Mouse (Mus musculus): ENCODE results near the gene Sectm1a.
"Not testable (repeated sequence)": the region's sequence is repeated elsewhere in the genome, so short reads cannot be mapped to it uniquely, and the experiment has no call there.

Gene Sectm1a

GRCm38 (mm10) chr11:121081120-121081519, at the start of gene Sectm1a:
Gene Sectm1a (minus strand): TSS chr11:121081220.
- peak in 1 of 2 experiments; percentile 38 for DNase-seq

GRCm38 (mm10) chr11:121129616-121130015, 48.6 kb upstream of the Sectm1a start:
- no peak for DNase-seq

GRCm38 (mm10) chr11:121127441-121127840, 46.4 kb upstream of the Sectm1a start:
- DNase-seq = no peak

GRCm38 (mm10) chr11:121126395-121126794, 45.4 kb upstream of the Sectm1a start:
- DNase-seq = peak in 1 of 2 experiments; percentile 45

- DNase-seq = no peak
Measured at GRCm38 (mm10) chr11:121125522-121126172, 44.6 kb upstream of the Sectm1a start.

GRCm38 (mm10) chr11:121123438-121123837, 42.4 kb upstream of the Sectm1a start:
- no peak for DNase-seq

- DNase-seq = no peak
Measured at GRCm38 (mm10) chr11:121122024-121122670, 41.1 kb upstream of the Sectm1a start.

GRCm38 (mm10) chr11:121121151-121121550, 40.1 kb upstream of the Sectm1a start:
- DNase-seq = no peak

GRCm38 (mm10) chr11:121118577-121118976, 37.6 kb upstream of the Sectm1a start, which contains the start of gene Tex19.2:
Gene Tex19.2 (minus strand): TSS chr11:121118677.
- no peak for DNase-seq

- DNase-seq = no peak
Measured at GRCm38 (mm10) chr11:121118106-121118505, 37.1 kb upstream of the Sectm1a start.

- peak; percentile 51 to 64 for DNase-seq
Measured at GRCm38 (mm10) chr11:121112091-121112775, 31.2 kb upstream of the Sectm1a start.

GRCm38 (mm10) chr11:121111601-121112000, 30.6 kb upstream of the Sectm1a start:
- DNase-seq = no peak

- DNase-seq = no peak
Measured at GRCm38 (mm10) chr11:121111051-121111450, 30.0 kb upstream of the Sectm1a start.

GRCm38 (mm10) chr11:121109986-121110385, 29.0 kb upstream of the Sectm1a start:
- DNase-seq = peak; percentile 82 to 84

- DNase-seq = peak; percentile 51 to 64
Measured at GRCm38 (mm10) chr11:121108061-121108460, 27.0 kb upstream of the Sectm1a start.

- not testable (repeated sequence) for DNase-seq
Measured at GRCm38 (mm10) chr11:121107242-121107641, 26.2 kb upstream of the Sectm1a start.

GRCm38 (mm10) chr11:121101124-121101805, 20.2 kb upstream of the Sectm1a start:
- peak; percentile 42 to 76 for DNase-seq

GRCm38 (mm10) chr11:121100692-121101091, 19.7 kb upstream of the Sectm1a start:
- DNase-seq = peak; percentile 41 to 78

- DNase-seq = peak; percentile 43 to 83
Measured at GRCm38 (mm10) chr11:121099762-121100161, 18.7 kb upstream of the Sectm1a start.

GRCm38 (mm10) chr11:121092606-121093585, 11.9 kb upstream of the Sectm1a start:
- peak; percentile 37 to 44 for DNase-seq

GRCm38 (mm10) chr11:121090943-121091342, 9.9 kb upstream of the Sectm1a start:
- no peak for DNase-seq
